Mouse (Mus musculus) retina, adult 2 months (tissue): ENCODE results near the gene Dock9.

Experiments used
- DNase-seq: peaks from one replicate; pipeline ENCODE4 v3.0.0-alpha.2; 2012; ENCODE audit warnings: low read depth, low spot score

The Dock9 gene

DNA sequence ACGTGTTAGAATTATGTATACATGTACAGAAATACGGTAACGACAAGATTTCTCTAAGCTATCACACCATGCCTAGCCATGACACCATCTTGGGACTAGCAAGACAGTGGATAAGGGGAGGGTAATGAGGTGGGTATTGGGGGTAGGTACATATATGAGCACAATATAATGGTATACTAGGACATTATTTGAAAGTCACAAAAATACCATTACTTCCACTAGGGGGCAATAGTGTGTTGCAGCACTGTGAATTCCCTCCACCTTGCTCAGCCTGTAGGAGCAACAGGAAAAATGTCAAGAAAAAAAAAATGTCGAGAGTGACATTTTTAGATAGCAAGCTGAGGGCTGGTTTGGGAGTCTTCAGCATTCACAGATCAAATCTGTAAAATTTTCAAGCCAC lies 209.2 kb downstream of the Dock9 start:
- DNase-seq, result no peak

DNA sequence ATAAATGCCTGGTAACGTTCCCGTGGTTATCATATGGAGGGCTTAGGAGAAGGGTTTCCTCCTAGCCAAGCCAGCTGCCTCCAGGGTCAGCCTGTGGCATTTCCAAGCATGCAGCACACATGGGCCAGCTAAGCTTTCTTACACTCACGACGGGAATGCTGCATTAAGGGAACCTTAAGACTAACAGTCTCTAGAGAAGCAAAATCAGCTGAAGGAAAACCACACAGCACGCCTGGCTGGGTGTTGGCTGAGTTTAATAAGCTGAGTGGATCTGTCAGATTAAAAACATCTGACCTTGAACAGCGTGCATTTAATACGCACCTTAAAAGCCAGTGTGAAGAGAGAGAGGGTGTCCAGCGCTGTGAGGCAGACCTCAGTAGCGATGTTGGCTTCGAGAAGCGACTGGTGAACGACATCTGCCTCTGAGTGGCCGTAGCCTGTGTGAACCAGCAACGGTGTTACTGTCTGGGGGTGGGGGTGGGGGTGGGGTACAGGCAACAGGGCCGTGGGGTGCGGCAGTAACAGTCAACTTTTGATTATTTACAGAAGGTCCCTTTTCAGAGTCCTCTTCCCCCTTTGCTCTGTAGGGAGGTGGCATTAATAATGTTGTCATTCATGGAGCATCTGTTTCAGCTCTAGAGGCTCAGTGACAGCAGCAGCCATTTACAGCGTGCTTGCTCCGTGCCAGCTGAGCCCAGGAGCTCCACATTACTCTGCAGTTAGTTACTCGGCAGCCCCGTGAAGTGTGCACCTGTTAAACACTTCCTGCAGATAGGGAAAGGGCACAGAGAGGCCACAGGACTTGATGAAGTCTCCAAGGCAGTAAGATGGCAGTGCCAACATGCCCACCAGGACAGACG lies 211.5 kb downstream of the Dock9 start:
- peak; percentile 39 for DNase-seq

DNA sequence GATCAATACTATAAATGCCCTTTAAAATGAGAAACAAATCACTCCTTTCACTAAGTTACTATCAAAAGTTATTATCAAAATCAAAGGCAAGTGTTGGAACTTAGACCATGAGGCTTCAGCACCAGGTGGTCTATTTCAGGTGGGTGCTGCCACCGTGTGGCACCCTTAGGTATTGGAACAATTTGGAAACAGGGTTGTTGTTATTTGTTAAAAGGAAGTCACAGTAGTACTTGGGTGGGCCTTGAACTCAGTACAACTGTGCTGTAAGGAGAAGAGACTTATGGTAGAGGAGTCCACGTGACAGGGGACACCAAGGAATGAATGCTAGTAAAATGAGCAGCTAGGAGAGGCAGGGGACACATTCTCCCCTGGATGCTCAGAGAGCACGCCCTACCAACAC lies 218.6 kb downstream of the Dock9 start:
- no peak for DNase-seq

DNA sequence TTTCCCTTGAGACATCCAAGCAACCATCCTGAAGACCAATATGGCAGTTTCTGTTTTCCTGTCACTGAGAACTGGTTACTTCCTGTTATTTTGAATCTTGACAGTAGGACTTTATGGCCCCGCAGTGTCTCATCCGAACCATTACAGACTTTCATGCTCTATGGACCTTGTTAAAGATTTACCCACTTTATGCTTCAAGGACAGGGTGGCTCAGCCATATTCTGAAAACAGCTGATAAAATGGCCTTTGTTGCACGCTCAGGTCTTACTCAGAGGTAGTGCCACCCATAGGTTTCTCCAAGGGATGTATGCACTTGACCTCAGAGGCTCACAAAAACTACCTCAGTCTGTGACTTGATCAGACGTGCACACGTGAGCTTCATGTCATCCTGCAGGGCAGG lies 224.2 kb downstream of the Dock9 start:
- no peak for DNase-seq

DNA sequence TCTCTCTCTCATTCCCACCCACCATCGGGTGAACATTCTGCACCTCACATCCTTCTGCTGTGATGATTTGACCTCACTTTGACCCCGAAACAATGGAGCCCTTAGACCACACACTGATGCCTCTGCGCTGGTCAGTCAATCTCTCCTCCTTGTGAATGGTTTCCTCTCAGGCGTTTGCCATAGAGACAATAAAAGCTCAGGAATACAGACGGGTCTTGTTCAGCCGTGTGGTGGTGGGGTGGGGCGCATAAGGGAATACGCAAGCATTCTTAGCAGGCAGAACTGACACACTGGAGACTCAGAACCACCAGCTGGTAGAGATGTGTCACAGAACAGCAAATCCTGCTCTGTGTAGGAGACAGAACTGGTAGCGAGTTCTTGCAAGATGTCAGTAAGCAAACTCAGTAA lies 230.8 kb downstream of the Dock9 start:
- no peak for DNase-seq

DNA sequence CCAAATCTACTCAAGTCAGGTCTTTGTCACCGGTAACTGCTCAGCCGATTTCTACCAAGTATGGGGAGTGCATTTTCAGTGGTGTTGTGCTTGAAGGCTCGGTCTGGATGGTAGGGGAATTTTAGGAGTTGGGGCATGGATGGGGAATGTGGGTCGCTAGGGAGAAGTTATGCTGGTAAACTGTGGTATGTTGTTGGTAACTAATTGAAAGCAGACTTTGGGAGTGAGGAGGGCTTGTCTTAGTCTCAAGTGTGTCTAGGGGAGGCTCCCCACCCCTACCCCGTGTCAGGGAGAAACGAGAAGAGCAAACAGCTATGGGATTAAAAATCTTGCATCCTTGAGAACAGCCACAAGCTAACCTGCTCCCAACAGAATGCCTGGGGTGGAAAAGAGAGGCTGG lies 231.7 kb downstream of the Dock9 start:
- no peak for DNase-seq

DNA sequence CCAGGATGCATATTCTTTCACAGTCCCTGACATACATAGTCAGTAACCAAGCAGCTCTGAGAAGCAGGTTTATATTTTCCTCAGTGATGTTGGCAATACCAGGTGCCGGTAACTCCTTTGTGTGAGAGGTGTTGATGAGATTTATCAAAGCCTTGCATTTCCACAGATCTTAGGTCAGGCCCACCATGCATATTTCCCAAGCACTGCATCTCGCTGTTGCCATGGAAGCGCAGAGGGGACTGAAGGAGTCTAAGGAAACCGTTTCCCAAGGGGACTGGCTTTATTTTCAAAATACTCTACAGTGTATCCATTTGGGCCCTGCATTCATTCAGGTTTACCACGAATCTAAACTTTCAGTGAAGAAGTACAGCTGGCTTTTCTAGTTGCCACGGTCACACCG lies 233.0 kb downstream of the Dock9 start:
- no peak for DNase-seq

DNA sequence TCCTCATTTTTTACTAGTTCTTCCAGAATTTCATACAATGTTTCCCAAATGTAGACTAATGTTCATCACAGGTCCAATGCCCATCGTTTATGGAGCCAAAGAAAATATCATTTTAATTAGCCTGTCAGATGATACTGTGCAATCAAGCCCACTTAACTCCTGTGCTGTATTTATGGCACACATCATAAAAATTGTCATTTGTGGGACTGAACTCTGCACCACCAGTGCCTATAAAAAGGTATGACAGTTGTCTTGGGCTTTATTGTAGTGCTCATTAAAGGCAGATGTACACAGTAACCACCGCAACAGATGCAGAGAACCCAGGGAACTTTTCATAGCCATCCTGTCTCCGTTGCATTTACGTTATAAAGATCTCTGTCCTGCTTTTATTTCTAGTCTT lies 233.7 kb downstream of the Dock9 start:
- DNase-seq, result no peak

DNA sequence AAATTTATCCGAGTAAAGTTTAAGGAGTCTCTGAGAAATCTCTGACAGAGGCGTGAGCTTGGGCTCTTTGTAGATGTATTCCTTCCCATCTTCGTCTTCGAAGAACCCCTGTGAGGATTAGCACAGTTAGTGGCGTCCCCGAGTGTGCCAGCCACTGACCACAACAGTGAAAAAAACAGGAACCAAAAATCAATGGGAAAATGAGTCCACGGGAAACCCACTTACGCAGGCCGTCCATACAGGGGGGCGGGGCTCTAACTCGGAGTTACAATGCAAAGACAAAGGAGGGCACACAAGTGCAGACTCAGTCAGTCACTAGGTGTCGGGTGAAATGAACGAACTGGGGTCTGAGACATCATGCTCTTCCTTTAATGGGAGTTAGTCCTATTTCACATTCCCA lies 238.6 kb downstream of the Dock9 start:
- DNase-seq, result no peak

DNA sequence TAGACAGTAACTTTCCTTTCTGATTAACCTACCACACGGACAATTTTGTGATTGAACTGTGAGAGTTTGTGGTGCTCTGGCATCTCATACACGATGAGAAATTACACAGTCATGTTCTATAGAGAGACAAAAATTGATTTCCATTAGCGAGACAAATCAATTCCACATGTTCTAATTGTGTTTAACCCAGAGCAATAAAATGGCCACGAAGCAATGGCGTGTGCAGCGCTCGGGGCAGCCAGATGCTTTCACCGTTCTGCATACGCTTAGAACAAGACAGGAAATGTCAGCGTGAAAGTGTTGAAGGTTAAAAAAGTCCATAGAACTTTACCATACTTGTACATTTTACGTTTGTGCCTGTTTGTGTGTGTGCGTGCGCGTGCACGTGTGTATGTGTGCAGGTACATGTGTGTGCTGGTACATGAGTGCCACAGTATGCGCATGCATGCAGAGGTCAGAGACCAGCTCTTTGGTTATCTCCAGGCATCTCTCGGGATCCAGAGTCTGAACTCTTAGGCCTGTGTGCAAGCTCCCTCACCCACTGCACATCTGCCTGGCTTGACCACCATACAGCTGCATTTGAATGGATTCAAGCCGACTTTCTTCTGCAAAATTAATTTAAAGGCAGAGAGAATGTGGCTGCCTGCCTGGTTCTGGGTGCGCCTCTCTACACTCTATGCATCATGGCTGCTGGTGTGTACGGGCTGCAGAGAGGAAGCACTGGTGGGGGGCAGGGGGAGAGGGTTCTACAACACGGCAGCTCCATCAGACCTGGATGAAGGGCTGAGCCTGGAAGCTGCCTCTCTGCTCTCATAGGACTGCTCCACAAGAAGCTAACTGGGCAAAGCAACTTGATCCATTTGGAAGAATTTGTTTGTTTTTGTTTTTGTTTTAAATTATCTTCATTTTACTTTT lies 241.0 kb downstream of the Dock9 start:
- no peak for DNase-seq

DNA sequence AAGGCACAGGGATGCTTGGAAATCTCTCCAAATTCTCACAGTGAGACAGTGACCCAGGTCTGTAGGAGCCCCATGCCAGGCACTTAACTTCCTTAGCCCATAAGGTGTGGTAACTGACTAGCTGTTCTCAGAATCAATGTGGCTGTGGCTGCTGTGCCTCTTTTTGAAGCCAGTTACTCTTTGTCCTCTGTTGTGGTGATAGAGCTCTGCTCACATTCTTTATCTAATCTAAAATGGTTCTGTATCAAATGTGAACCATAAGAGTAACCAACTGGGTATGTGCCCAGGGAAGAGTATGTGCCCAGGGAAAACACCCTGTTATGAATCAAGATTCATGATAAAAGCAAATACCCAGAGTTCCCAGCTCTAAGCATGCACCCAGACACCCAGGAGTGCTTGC lies 243.9 kb downstream of the Dock9 start:
- DNase-seq, result no peak

DNA sequence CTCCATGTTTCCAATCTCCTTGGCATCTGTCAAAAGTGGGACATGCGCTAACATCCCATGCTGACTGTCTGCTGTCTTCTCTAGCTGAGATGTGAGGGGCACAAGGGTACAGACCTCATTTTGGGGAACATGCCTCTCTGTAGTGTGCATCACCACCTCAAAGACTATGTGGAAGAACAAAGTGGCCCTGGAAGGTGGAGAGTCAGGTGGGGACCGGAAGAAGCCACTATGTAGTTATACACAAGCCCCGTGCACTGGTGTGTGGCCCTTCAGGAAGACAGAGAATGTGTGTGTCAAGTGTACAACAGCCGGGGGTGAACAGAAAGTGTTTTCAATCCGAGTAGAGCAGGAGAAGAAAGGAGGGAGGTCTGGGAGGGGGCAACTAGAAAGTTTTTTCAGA lies 245.1 kb downstream of the Dock9 start:
- DNase-seq, result no peak

DNA sequence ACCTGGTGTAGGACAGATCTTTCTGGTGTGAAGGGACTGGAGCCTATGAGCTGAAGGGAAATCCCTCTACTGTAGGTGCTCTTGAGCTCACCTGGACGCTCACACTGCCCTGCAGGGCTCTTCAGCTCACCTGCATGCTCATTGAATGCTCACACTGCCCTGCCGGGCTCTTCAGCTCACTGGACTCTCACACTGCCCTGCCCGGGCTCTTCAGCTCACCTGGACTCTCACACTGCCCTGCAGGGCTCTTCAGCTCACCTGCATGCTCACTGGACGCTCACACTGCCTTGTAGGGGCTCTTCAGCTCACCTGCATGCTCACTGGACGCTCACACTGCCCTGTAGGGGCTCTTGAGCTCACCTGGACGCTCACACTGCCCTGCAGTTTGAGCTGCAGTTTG lies 247.8 kb downstream of the Dock9 start:
- DNase-seq, result no peak

DNA sequence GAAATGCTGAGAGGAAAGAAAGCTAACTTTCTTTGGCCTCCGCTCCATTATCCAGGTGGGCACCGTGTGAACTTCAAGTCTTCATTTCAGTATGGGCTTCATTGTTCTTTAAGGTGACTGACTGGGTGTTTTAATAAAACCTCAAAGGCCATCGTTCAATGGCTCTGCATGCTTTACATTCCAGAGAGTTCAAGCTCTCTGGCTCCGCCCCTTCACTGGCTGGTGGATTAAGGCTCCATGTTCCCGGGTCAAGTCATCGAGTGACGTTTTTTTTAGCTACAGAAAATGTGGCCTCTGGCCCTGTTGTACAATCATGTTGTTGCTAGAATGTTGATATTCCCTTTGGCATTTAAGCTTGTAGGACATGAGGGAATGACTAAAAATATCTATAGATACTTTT lies 249.9 kb downstream of the Dock9 start:
- DNase-seq, result no peak

DNA sequence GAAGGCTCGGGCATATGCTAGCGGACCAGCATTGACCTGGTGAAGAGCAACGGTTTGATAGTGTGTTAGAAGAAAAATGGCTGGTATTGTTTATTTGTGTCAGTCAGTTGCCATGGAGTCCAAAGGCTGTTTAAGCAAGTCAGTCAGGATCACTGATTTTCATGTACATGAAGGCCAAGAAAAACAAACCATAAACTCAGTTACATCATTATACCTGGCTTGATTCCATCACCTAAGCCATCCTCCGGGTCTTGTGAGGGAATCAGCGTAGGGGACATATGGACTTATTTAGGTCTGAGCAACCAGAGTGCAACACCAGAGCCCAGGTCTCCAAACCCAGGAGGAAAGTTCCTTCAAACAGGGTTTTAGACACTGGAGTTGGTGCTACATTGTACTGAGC lies 251.0 kb downstream of the Dock9 start:
- DNase-seq, result no peak

DNA sequence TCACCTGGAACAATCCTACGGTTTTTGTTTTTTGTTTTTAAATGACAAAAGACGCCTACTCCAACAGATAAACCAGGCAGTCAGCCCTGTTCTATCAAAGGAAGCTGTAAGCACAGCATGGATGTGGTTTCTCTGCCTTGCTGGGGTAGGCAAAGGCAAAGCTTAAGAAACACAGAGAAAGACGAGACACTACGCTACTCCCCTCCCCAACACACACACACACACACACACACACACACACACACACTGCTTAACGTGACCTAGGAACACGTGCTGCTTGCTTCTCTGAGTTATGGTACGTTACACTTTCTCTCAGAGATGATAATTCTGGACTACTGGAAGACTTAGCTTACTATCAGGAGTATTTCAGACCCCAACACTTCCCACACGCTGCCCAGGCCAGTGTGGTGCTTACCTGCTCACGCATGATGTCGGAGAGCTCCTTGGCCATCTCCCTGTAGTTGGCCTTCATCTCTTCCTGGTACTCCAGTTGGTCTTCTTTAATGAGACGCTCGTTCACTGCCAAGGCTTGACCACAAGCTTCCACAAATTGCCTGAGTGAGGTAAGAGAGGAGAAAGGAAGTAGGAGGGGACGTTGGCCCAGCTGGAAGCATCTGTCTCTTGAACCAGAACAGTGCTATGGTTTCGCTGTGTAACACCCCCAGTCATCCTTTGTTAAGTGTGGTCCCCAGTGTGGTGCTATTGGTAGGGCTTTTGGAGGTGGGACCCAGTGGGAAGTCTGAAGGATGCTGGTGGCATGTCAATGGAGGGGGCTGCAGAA lies 251.9 kb downstream of the Dock9 start:
- DNase-seq, result no peak

DNA sequence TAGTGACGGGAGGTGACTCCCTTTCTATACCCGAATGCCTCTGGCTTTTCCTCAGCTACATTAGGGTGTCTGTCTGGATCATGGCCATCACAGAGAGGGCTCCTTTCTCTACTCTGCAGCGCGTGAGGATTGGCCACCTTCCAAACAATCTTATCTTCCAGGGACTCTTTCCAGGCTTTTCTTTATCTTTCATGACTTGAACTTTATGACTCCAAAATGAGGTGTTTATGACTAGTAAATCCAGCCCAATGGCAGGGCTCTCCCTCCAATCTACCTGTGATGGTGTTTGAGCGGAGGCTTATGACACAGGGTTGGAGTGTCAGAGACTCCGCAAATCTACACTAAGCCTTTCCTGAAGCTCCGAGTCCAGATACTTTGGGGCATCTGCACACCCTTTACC lies 256.4 kb downstream of the Dock9 start:
- DNase-seq, result no peak

DNA sequence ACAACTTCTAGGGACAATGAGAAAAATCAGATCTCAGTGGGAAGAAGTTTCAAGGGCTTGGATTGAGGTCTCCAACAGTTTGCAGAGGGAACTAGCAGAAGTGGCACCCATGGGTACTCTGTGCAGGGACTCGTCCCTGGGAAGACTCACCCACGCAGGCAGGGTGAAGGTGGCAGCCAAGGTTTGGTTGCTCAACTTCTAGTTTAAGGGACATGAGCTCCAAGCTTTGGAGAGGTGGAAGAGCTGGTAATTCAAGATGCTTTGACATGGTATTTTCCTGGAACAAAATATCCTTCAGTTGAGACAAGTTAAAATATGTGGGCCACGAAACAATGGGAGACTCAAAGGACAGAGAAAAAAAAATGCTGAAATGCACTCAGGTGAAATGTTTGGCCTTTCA lies 263.1 kb downstream of the Dock9 start:
- DNase-seq, result no peak

DNA sequence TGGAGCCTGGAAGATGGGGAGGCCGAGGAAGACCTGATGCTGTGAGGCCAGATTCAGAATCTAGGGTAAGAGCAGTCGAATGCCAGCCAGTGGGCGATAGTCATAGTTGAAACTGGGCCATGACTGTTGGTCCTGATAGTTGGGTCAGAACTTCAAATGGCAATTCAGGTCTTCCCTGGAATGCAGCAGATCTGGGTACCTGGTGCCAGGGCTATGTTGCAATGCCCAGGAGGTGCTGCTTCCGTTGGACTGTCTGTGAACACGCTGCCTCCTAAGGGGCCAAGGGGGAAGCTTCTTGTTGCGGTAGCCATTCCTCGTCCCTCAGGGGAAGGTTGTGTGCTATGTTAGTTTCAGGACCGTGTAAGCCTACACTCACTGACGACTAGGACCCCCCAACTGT lies 266.8 kb downstream of the Dock9 start:
- no peak for DNase-seq

DNA sequence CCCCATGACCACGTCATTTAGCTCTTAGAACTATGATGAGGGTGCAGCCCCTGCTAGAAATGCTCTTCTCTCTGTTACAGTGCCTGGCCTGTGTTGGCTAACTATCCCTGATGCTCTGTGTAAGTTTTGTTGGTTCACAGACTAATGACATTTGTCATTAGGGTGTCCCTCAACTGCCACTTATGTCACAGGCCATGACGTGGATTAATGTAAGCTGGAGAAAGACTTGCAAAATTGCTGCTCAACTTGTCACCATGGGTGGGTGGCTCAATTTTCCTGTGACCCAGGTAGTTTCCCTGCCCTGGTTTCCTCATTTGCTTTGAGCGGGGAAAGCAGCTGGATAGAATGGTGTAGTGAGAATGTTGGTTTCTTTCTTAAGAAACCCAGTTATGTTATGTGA lies 269.8 kb downstream of the Dock9 start:
- DNase-seq, result no peak

DNA sequence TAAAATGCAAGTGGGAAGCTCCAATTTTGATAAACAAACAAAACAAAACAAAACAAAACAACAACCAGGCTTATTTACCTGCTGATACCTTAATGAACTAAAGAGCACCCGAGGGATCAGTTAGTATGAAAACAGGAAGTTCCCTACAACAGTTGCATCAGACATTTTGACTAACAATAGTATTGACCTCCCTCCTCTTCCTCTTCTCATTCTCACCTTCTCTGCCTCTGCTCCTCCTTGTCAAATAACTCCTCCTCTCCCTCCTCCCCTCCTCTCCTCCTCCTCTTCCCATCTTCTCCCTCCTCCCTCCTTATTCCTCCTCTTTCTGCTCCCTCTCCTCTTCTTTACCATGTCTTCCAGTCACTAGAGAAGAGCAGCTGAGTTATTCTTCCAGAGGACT lies 270.4 kb downstream of the Dock9 start:
- DNase-seq, result no peak

DNA sequence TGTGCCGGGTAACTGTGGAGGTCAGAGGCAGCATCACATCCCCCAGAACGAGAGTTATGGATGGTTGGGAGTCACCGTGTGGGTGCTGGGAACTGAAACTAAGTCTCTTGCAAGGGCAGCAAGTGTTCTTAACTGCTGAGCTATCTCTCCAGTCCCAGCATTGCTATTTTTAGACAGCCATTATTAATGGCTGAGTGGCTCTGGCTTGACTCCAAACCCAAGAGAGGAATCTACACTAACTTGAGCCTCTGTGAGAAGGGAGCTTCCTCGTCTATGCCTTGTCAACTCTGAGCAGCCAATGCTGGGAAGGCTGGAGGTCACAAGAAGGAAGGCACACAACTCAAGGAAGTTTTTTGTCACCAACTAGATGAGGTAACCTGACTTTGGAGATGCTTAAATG lies 275.9 kb downstream of the Dock9 start:
- no peak for DNase-seq
